Mouse (Mus musculus) limb, embryonic 14.5 days (tissue): Measurements from ENCODE around the gene Qdpr. TPM values are rescaled to one million over a fixed set of nuclear protein-coding genes. Genes with fewer than 3 reads are reported as not detected.

Source experiments
- ATAC-seq: fragments of 200-750 bp; cut with Nextera tagmentation; 2 replicates; pipeline ENCODE4 v1.8.0; 2017; ENCODE audit warnings: low read depth, moderate number of reproducible peaks, moderate TSS enrichment; ENCODE audit not compliant: low FRiP score
- DNase-seq: peaks from one replicate; pipeline ENCODE4 v3.0.0-alpha.2; 2015; ENCODE audit warnings: low spot score
- H3K27ac ChIP-seq: fragments of 300-500 bp; sonication (generic); replicated peaks from 2 replicates; pipeline ENCODE4 v1.5.1; 2014; ENCODE audit warnings: low read depth, mild to moderate bottlenecking, low read length, moderate library complexity, mixed read lengths
- H3K27me3 ChIP-seq: fragments of 300-500 bp; sonication (generic); 2 replicates; pipeline ENCODE4 v1.6.1; 2014; ENCODE audit warnings: low read length, mixed read lengths; ENCODE audit not compliant: control insufficient read depth, insufficient read depth
- H3K36me3 ChIP-seq: fragments of 300-500 bp; sonication (generic); 2 replicates; pipeline ENCODE4 v1.6.1; 2014; ENCODE audit warnings: mild to moderate bottlenecking, low read length, moderate library complexity, mixed read lengths; ENCODE audit not compliant: control insufficient read depth, insufficient read depth
- H3K4me1 ChIP-seq: fragments of 300-500 bp; sonication (generic); 2 replicates; pipeline ENCODE4 v1.6.1; 2014; ENCODE audit warnings: antibody characterized with exemption, low read length, mixed read lengths; ENCODE audit not compliant: control insufficient read depth, insufficient read depth
- H3K4me2 ChIP-seq: fragments of 300-500 bp; sonication (generic); replicated peaks from 2 replicates; pipeline ENCODE4 v1.6.1; 2014; ENCODE audit warnings: low read depth, mild to moderate bottlenecking, low read length, moderate library complexity; ENCODE audit not compliant: severe bottlenecking
- H3K4me3 ChIP-seq: fragments of 300-500 bp; sonication (generic); replicated peaks from 2 replicates; pipeline ENCODE4 v1.5.1; 2014; ENCODE audit warnings: low read length
- H3K9ac ChIP-seq: fragments of 300-500 bp; sonication (generic); 2 replicates; pipeline ENCODE4 v1.6.1; 2014; ENCODE audit warnings: mild to moderate bottlenecking, low read depth, low read length, moderate library complexity; ENCODE audit not compliant: severe bottlenecking
- H3K9me3 ChIP-seq: fragments of 300-500 bp; sonication (generic); 2 replicates; pipeline ENCODE4 v1.6.1; 2016; ENCODE audit warnings: low read length; ENCODE audit not compliant: control insufficient read depth
- POLR2A ChIP-seq: fragments of 200-500 bp; IDR thresholded peaks from 2 replicates; pipeline ENCODE4 v1.8.0; 2012; ENCODE audit warnings: inconsistent platforms, mild to moderate bottlenecking, moderate library complexity, borderline replicate concordance; ENCODE audit not compliant: insufficient read depth, insufficient read length; ENCODE audit errors: extremely low read depth
- WGBS: fragments of 180-500 bp; shearing (Covaris S2); extraction: QIAGEN DNeasy Blood & Tissue Kit; methylation state at CpG from one replicate; pipeline ENCODE4 v1.1.7; 2014; 5-methylcytosine and 5-hydroxymethylcytosine counted together
- polyA plus RNA-seq, 2 experiments: library from polyadenylated mRNA; depleted of rRNA in 1 of 2; stranded (reverse) in 1 of 2; unstranded in 1 of 2; fragments of >200 nt; fragmentation: Nextera tagmentation in 1 of 2; extraction: Ambion mirVana in 1 of 2; gene quantifications; 2 replicates each; pipeline versions ENCODE4 v1.2.1 to v1.2.3; 2012 to 2014

Qdpr gene
- polyA plus RNA-seq, 2 experiments: 64.5 to 96.1 TPM

GRCm38 (mm10) chr5:45453451-45453850 is 3.4 kb upstream of the Qdpr start, which contains the start of gene Clrn2:
TSS of gene Clrn2 (plus strand) at chr5:45453751.
- WGBS: 63% methylated on average over 6 of the region's 6 CpGs
- Histone ChIP-seq H3K27ac (no peak within 1 kb of the TSS), H3K36me3 (no peaks in the 10 kb centered on the region), H3K9me3 (no peaks in the 10 kb centered on the region), H3K27me3 (no peaks in the 10 kb centered on the region), H3K4me1 (peaks cover 10% of the 10 kb centered on the region), H3K9ac (no peak within 1 kb of the TSS), H3K4me2 (no peak within 1 kb of the TSS), H3K4me3 (no peak within 1 kb of the TSS)
- TF ChIP-seq POLR2A: no peak
- no peak for ATAC-seq
- no peak for DNase-seq

DNA sequence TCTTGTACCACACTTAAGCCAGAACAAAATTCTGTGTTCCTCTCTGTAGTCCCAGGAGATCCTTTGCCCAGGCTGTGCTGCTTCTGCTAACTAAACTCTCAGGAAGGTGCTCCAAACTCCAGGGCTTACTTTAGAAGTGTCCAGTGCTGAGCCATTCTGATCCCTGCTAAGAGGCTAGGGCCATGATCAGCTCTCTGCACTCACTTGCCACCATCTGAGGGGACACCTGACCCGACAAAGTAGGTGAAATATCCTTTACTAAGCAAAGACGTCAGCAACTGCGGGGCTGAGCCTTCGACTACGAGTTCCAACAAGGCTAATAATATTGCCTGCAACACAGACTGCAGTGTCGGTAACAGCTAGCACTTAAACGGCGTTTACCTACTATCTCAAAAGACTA is 830 bp downstream of the Qdpr start:
- Histone ChIP-seq H3K9me3 (no peaks in the 10 kb centered on the region), H3K27me3 (no peaks in the 10 kb centered on the region), H3K27ac (no peak overlapping the region), H3K9ac (peak overlapping the region; percentile 72), H3K4me2 (peak overlapping the region; percentile 85), H3K4me1 (peaks cover 11% of the 10 kb centered on the region), H3K36me3 (no peaks in the 10 kb centered on the region), H3K4me3 (peak overlapping the region; percentile 60)
- no peak for TF ChIP-seq POLR2A
- no peak for ATAC-seq
- DNase-seq: no peak
- 1% methylated on average over 8 of the region's 8 CpGs for WGBS

GRCm38 (mm10) chr5:45448676-45449075 is 1.4 kb downstream of the Qdpr start:
- no peak for DNase-seq
- Histone ChIP-seq H3K4me3 (peak overlapping the region; percentile 60), H3K4me2 (peak overlapping the region; percentile 85; the same call in 1 of the 2 replicates), H3K36me3 (no peaks in the 10 kb centered on the region), H3K4me1 (peaks cover 11% of the 10 kb centered on the region), H3K9ac (no peak overlapping the region), H3K27me3 (no peaks in the 10 kb centered on the region), H3K27ac (no peak overlapping the region), H3K9me3 (no peaks in the 10 kb centered on the region)
- TF ChIP-seq POLR2A: no peak
- 68% methylated on average over 5 of the region's 5 CpGs for WGBS
- ATAC-seq: no peak

DNA sequence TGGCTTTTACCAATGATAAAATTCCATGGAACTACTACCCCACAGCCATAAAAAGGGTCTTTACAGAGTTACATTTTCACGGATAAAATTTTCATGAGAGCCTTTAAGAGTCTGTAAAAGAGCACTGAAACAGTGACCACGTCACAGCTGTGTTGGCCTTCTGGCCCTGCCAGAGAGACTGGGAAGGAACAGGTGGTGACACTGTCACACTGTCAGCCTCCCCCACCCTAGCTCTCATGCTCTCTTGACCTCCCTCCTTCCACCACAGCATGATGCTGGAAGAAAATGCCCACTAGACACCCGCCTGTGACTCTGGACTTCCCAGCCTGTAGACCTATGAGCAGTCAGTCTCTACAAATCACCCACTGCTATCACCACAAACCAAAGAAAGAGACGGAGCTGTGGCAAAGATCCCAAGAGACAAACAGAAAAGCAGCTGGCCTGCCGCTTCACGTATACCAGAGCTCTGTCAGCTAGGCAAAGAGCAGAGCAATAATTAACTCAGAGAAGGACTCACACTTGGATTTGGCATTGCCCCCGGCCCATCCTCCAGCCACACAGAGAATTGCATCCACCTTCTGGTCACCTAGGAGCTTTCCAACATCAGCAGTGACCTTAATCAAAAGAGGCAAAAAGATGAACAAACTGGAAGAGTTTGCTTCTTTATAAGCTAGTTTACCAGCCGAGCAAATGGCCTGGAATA is 5.8 kb downstream of the Qdpr start:
- Histone ChIP-seq H3K4me3 (no peak overlapping the region), H3K9me3 (no peaks in the 10 kb centered on the region), H3K4me1 (peaks cover 9% of the 10 kb centered on the region), H3K27ac (no peak overlapping the region), H3K36me3 (peaks cover 9% of the 10 kb centered on the region), H3K27me3 (no peaks in the 10 kb centered on the region), H3K9ac (no peak overlapping the region), H3K4me2 (no peak overlapping the region)
- DNase-seq: no peak
- ATAC-seq: peak; percentile 67; the same call in 1 of the 2 replicates
- 74% methylated on average over 8 of the region's 8 CpGs for WGBS
- TF ChIP-seq POLR2A: no peak

GRCm38 (mm10) chr5:45441745-45442144 is 8.3 kb downstream of the Qdpr start:
- Histone ChIP-seq H3K27ac (no peak overlapping the region), H3K4me1 (peaks cover 2% of the 10 kb centered on the region; the same call in 1 of the 2 replicates), H3K9ac (no peak overlapping the region), H3K4me2 (no peak overlapping the region), H3K9me3 (no peaks in the 10 kb centered on the region), H3K36me3 (peaks cover 23% of the 10 kb centered on the region), H3K27me3 (no peaks in the 10 kb centered on the region), H3K4me3 (no peak overlapping the region)
- 85% methylated on average over 3 of the region's 3 CpGs for WGBS
- ATAC-seq: no peak
- no peak for TF ChIP-seq POLR2A
- no peak for DNase-seq
